Mouse (Mus musculus) c-Kit-negative CD71-positive TER-119-positive erythroid progenitor cells, embryonic 14.5 days (primary cell): ENCODE measurements around the gene Inafm2.

Source experiments
- DNase-seq: peaks from one replicate; pipeline ENCODE4 v3.0.0-alpha.2; 2013; ENCODE audit warnings: low read depth, low spot score

Inafm2 gene

DNA sequence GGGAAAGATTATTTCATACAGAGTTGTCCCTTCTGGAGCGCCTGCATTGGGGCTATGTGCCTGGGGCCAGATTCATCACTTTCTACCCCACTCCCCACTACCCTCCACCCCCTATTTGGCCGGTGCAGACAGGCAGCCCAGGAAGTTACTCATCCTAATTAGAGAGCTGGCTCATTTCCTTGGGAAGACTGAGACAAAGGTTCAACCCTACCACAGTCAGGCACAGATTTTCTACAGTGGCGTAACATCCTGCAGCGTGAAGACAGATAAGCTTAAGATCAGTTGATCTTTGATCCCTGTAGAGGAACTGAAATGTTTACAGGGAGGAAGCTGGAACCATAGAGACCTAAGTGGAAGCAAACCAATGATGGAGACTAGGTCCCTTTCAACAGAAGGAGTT lies 36.7 kb downstream of the Inafm2 start:
- no peak for DNase-seq

DNA sequence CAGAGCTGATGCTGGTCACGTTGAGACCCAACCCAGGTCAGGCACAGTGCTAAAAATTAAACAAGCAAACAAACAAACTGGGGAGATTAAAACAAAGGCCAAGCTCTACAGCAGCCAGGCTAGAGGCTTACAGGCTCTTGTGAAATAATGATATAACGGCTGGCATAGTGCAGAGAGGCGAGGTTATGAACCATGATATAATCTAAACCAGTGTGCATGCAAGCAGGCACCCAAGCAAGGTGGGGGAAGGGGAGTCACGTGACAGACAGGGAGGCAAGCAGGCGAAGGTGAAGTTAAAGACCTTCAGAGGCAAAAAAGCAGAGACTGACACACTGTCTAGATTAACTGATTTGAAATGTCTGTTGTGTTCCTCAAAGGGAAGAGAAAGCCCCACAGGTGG lies 37.5 kb downstream of the Inafm2 start:
- DNase-seq = no peak

DNA sequence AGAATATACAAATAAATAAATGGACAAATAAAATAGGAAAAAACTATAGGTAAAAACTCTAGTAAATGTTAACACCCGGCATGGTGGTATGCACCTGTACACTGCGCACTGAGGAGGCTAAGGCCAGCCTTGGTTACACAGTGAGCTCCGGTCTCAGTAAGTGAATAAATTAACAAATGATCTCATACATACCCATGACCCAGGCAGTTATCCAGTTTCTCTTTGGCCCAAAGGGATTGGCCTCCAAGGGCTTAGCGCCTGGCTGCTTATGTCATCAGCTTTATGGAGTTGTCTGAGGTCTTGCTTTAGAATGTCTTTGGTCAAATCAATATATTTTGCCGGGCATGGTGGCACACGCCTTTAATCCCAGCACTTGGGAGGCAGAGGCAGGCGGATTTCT lies 38.1 kb downstream of the Inafm2 start:
- no peak for DNase-seq

DNA sequence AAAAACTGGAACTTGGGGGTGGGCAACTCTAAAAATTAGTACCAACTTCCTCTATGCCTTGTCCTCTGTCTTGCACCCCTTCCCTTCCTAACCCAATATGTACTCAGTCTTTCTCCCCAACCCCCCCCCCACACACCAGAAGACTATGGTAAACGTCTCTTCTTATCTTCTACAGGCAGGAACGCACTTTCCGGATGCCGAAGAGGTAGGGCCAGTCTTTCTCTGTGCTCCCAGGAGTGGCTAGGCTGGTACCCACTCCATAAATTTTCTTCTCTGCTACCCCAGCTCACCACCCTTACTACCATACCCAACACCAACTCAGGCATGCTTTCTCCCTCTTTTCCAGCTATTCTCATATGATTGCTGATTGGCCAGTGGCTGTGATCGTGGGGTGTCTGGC lies 41.0 kb downstream of the Inafm2 start:
- no peak for DNase-seq

DNA sequence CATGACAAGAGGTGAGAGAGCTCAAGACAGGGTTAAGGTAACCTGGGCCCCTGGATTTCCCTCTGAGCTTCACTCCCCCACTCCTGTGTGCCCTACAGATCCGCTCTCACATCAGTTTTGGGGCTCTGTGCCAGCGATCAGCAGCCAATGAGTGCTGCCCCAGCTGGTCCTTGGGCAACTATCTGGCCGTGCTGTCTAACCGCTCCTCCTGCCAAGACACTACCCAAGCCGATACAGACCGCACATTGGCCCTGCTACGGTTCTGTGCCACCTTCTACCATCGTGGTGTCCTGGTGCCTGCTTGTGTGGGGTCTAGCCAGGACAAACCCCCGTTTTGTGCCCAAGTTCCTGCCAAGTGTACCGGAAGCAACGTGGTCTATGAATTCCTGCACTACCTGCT lies 43.9 kb downstream of the Inafm2 start:
- DNase-seq = no peak

DNA sequence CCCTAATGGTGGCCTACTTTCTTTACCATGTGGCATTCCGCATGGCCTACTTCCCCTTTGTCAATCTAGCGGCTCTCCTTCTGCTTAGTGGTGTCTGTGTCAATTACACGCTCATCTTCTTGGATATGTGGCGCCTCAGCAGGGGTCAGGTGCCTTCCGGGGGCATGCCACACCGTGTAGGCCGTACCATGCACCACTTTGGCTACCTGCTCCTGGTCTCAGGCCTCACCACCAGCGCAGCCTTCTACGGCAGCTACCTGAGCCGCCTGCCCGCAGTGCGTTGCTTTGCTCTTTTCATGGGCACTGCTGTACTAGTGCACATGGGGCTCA lies 44.6 kb downstream of the Inafm2 start:
- DNase-seq = no peak

DNA sequence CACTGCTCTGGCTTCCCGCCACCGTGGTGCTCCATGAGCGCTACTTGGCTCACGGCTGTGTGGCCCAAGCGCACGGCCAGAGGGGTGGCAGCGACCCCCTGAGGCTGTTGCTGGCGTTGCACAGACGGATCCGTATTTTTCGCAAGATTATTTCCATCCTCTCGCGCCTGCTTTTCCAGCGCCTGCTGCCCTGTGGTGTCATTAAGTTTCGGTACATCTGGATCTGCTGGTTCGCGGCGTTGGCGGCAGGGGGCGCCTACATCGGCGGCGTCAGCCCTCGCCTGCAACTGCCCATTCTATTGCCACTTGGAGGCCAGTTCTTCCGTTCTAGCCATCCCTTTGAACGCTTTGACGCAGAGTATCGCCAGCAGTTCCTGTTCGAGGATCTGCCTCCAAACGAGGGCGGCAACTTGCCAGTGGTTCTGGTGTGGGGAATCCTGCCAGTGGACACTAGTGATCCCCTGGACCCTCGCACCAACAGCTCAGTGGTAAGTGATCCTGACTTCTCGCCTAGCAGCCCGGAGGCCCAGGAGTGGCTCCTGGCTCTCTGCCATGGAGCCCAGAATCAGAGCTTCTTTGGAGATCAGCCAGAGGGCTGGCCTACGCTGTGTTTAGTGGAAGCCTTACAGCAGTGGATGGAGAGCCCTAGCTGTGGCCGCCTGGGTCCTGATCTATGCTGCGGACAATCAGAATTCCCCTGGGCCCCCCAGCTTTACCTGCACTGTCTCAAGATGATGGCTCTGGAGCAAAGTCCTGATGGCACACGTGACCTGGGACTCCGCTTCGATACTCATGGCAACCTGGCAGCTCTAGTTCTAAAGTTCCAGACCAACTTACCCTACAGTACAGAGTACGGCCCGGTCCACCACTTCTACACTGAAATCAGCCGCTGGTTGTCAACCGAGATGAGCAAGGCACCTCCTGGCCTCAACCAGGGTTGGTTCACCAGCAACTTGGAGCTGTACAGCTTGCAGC lies 45.3 kb downstream of the Inafm2 start:
- DNase-seq = no peak

DNA sequence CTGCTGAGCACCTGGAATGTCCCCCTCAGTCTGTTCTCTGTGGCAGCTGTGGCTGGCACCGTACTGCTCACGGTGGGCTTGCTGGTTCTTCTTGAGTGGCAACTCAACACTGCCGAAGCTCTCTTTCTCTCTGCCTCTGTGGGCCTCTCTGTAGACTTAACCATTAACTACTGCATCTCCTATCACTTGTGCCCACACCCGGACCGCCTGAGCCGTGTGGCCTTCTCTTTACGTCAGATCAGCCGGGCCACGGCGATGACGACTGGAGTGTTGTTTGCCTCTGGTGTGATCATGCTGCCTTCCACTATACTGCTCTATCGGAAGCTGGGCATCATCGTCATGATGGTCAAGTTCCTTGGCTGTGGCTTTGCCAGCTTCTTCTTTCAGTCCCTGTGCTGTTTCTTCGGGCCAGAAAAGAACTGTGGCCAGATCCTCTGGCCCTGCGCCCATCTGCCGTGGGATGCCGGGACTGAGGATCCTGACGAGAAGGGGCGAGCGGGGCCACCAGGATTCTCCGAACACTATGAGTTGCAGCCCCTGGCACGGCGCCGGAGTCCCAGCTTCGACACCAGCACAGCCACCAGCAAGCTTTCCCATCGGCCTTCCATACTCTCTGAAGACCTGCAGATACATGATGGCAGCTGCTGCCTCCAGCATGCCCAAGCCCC lies 46.2 kb downstream of the Inafm2 start:
- DNase-seq = no peak

DNA sequence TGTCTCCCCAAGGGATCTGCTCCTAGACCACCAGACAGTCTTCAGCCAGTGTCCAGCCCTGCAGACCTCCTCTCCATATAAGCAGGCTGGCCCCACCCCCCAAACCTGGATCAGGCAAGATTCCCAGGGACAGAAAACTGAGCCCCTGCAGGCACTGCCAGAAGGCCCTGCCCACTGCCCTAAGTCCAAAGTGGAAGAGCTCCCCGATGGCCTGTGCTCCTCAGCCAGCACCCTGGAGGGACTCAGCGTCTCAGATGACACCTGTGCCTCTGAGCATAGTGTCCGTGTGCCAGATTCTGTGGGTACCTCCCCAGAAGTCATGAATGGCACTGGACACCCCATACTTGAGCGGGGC lies 46.7 kb downstream of the Inafm2 start:
- no peak for DNase-seq

DNA sequence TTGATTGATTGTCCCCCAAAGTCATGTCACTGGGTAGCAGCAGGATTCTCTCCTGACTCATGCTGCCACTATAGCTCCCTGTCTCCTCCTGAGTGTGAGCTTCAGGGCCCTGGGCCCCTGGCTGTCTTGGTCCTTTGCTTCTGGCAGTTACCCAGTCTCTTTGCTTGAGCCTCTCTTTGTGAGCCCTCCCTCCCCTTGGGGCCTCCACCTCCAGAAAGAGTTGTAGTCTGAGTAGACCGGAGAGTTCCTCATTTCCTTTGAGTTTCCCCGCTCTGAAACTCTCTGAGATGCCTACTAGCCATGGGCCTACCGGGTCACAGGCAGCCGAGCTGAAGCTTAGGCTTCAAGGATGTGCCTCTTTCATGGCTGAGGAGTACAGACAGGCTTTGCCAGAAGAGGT lies 48.1 kb downstream of the Inafm2 start:
- DNase-seq = no peak
